In genomic region chr11:113166517-113166916, GRCm38 (mm10) we compare ENCODE assay signal across 10 mouse cellular contexts.
DNase-seq lines count a peak whose midpoint lies in the region; ATAC-seq and TF ChIP-seq lines count a peak whose summit lies in the region.
"Had no signal": no experiment of that assay in that cellular context is flagged by ENCODE, and none has a peak within 500 bp of the region (broad histone marks: within the 10 kb centered on the region; RNA-seq: fewer than 3 reads in every experiment).

No protein-coding gene starts in this region.

- H3K9ac ChIP-seq in heart, embryonic 14.5 days (ENCODE audit: low read length) = no peak overlapping the region
- no peak overlapping the region for H3K9ac ChIP-seq in heart, embryonic 11.5 days (ENCODE audit: low read depth, low read length)
- no peak overlapping the region for H3K9ac ChIP-seq in hindbrain, postnatal 0 days (replicated peaks; ENCODE audit: low read length)
- H3K9ac ChIP-seq in stomach, postnatal 0 days (ENCODE audit: low read length) = no peak overlapping the region
- H3K9ac ChIP-seq: liver, embryonic 13.5 days had no signal

- TF ChIP-seq EP300 in stomach, postnatal 0 days (optimal IDR thresholded peaks at IDR 0.05) = no peak

- peaks cover 16 to 31% of the 10 kb centered on the region in 2 experiments for H3K4me1 ChIP-seq in heart, embryonic 14.5 days (ENCODE audit: control insufficient read depth in 2 of 2, insufficient read depth in 2 of 2, low read length in 2 of 2)
- H3K4me1 ChIP-seq in heart, embryonic 11.5 days (ENCODE audit: control insufficient read depth, insufficient read depth, low read length) = peaks cover 19% of the 10 kb centered on the region
- H3K4me1 ChIP-seq in hindbrain, postnatal 0 days (ENCODE audit: insufficient read depth, low read length) = peaks cover 2% of the 10 kb centered on the region; the same call in 1 of the 2 replicates
- H3K4me1 ChIP-seq in stomach, postnatal 0 days (replicated peaks; ENCODE audit: control insufficient read depth, insufficient read depth) = peaks cover 3% of the 10 kb centered on the region; the same call in 1 of the 2 replicates

- no peak overlapping the region for H3K4me2 ChIP-seq in heart, embryonic 14.5 days (ENCODE audit: low read length)
- no peak overlapping the region for H3K4me2 ChIP-seq in heart, embryonic 11.5 days
- no peak overlapping the region for H3K4me2 ChIP-seq in hindbrain, postnatal 0 days (ENCODE audit: low read depth, low read length)
- no peak overlapping the region for H3K4me2 ChIP-seq in stomach, postnatal 0 days (replicated peaks; ENCODE audit: low read depth)
- H3K4me2 ChIP-seq: liver, embryonic 13.5 days had no signal

- H3K36me3 ChIP-seq in heart, embryonic 14.5 days (ENCODE audit: control insufficient read depth, insufficient read depth, low read length) = no peaks in the 10 kb centered on the region
- H3K36me3 ChIP-seq in heart, embryonic 11.5 days (ENCODE audit: control insufficient read depth, insufficient read depth, low read length) = no peaks in the 10 kb centered on the region
- no peaks in the 10 kb centered on the region for H3K36me3 ChIP-seq in hindbrain, postnatal 0 days (ENCODE audit: insufficient read depth, low read length)
- H3K36me3 ChIP-seq in stomach, postnatal 0 days (ENCODE audit: control insufficient read depth, insufficient read depth, low read length) = no peaks in the 10 kb centered on the region
- H3K36me3 ChIP-seq: liver, embryonic 13.5 days had no signal

- no peak for ATAC-seq in heart, embryonic 14.5 days (ENCODE audit: insufficient number of reproducible peaks, insufficient read depth, low FRiP score, low read depth)
- no peak for ATAC-seq in heart, embryonic 11.5 days (replicated peaks; ENCODE audit: insufficient number of reproducible peaks, low FRiP score, low TSS enrichment)
- no peak for ATAC-seq in hindbrain, postnatal 0 days
- peak; percentile 30; the same call in 1 of the 2 replicates for ATAC-seq in stomach, postnatal 0 days (ENCODE audit: low FRiP score, low TSS enrichment)
- ATAC-seq in megakaryocyte progenitor cell, adult 5-6 weeks (replicated peaks; ENCODE audit: poor library complexity) = no peak
- no peak for ATAC-seq in erythroblast, adult 5-6 weeks (replicated peaks; ENCODE audit: low FRiP score, poor library complexity, severe bottlenecking)

- DNase-seq in ovary, postnatal 36 days (ENCODE audit: low spot score) = peak; percentile 42
- no peak for DNase-seq in ovary, postnatal 10 days (ENCODE audit: low spot score)
- DNase-seq in hindbrain, postnatal 0 days (ENCODE audit: low spot score) = no peak
- DNase-seq in stomach, postnatal 0 days (ENCODE audit: low spot score) = peak; percentile 62
- DNase-seq: liver, embryonic 13.5 days; thymus, adult 18-20 months had no signal

- no peaks in the 10 kb centered on the region for H3K27me3 ChIP-seq in heart, embryonic 14.5 days (ENCODE audit: control insufficient read depth, insufficient read depth, low read length)
- no peaks in the 10 kb centered on the region for H3K27me3 ChIP-seq in heart, embryonic 11.5 days (ENCODE audit: control insufficient read depth, insufficient read depth, low read length)
- no peaks in the 10 kb centered on the region for H3K27me3 ChIP-seq in hindbrain, postnatal 0 days (ENCODE audit: insufficient read depth, low read length)
- H3K27me3 ChIP-seq in stomach, postnatal 0 days (ENCODE audit: control insufficient read depth, insufficient read depth, low read length) = no peaks in the 10 kb centered on the region
- H3K27me3 ChIP-seq: liver, embryonic 13.5 days had no signal

- TF ChIP-seq CTCF in hindbrain, postnatal 0 days (IDR thresholded peaks at IDR 0.05; ENCODE audit: low read depth) = no peak
- TF ChIP-seq CTCF in stomach, postnatal 0 days (IDR thresholded peaks at IDR 0.05; ENCODE audit: low read depth) = no peak

- no peak overlapping the region for H3K4me3 ChIP-seq in heart, embryonic 14.5 days (ENCODE audit: control insufficient read depth in 1 of 2, insufficient read depth in 1 of 2, low read depth in 1 of 2, low read length in 2 of 2)
- H3K4me3 ChIP-seq in heart, embryonic 11.5 days (ENCODE audit: low read depth, low read length) = no peak overlapping the region
- H3K4me3 ChIP-seq in hindbrain, postnatal 0 days (ENCODE audit: low read length) = no peak overlapping the region
- no peak overlapping the region for H3K4me3 ChIP-seq in stomach, postnatal 0 days (ENCODE audit: low read depth, low read length)
- H3K4me3 ChIP-seq: liver, embryonic 13.5 days had no signal

- peak overlapping the region; percentile 47 to 55 for H3K27ac ChIP-seq in heart, embryonic 14.5 days (replicated peaks in 1 of 2; ENCODE audit: control insufficient read depth in 1 of 2, insufficient read depth in 1 of 2, low read depth in 2 of 2, low read length in 2 of 2)
- no peak overlapping the region for H3K27ac ChIP-seq in heart, embryonic 11.5 days (ENCODE audit: low read depth, low read length)
- H3K27ac ChIP-seq in hindbrain, postnatal 0 days = 0 out of 2 replicates have a peak overlapping the region, but pooled peaks have one; percentile 36
- H3K27ac ChIP-seq in stomach, postnatal 0 days (replicated peaks) = no peak overlapping the region
- H3K27ac ChIP-seq: liver, embryonic 13.5 days had no signal

- H3K9me3 ChIP-seq in heart, embryonic 14.5 days (ENCODE audit: control insufficient read depth, low read length) = no peaks in the 10 kb centered on the region
- no peaks in the 10 kb centered on the region for H3K9me3 ChIP-seq in heart, embryonic 11.5 days (replicated peaks; ENCODE audit: control insufficient read depth, low read length)
- H3K9me3 ChIP-seq in hindbrain, postnatal 0 days (ENCODE audit: low read length) = no peaks in the 10 kb centered on the region
- no peaks in the 10 kb centered on the region for H3K9me3 ChIP-seq in stomach, postnatal 0 days (ENCODE audit: control insufficient read depth, low read length)
- H3K9me3 ChIP-seq: liver, embryonic 13.5 days had no signal

- WGBS in heart, embryonic 14.5 days = 53% methylated on average over 4 of the region's 4 CpGs
- 55% methylated on average over 4 of the region's 4 CpGs for WGBS in heart, embryonic 11.5 days (ENCODE audit: insufficient replicate concordance)
- 56% methylated on average over 4 of the region's 4 CpGs for whole genome bisulfite sequencing in hindbrain, postnatal 0 days
- WGBS in stomach, postnatal 0 days = 59% methylated on average over 4 of the region's 4 CpGs

Comparison
In these comparisons a context has a peak if more than half of its experiments do, and no peak if none do; other contexts are left out.
1. H3K27ac ChIP-seq: peak in heart, embryonic 14.5 days (2 of 2) and hindbrain, postnatal 0 days (single experiment); none in heart, embryonic 11.5 days (single experiment) and stomach, postnatal 0 days (single experiment).
2. DNase-seq: peak in ovary, postnatal 36 days (single experiment) and stomach, postnatal 0 days (single experiment); none in ovary, postnatal 10 days (single experiment) and hindbrain, postnatal 0 days (single experiment).